Comparison of ENCODE assay signal across 11 mouse cellular contexts in the genomic region with DNA sequence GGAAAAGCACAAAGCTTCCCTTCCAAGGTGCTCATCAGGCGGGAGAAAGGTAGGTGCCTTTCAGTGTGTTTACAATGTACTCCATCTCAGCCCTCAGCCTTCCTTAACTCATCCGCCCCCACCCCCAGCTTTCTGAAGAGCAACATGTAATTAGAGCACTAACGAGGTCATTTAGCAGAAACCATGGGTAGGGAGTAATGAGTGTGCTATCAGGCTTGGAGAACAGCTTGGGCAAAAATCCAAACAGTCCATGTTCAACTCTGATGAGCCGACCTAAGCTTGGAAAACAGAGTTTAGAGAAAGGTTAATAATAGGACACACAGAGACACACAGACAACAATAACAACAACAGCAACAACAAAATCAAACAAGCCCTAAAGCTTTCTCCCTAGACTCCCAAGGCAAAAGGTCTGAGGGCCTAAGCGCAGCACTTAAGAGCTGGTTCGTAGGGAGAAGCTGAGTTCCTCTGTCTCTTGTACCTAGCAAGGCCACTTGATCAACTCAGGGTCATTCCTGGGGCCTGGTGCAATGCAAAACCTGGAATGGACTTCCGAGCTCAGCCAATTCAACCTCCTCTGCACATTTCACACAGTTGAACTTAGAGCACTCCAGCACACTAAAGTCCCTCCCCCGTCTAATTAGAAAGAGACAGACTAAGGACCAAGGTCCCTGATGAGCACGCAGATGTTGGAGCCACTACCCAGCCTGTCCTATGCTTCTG. TPM values are rescaled to one million over a fixed set of nuclear protein-coding genes. Genes with fewer than 3 reads are reported as not detected.
DNase-seq lines count a peak whose midpoint lies in the region; ATAC-seq lines count a peak whose summit lies in the region.
"Had no signal": no experiment of that assay in that cellular context is flagged by ENCODE, and none has a peak within 500 bp of the region (broad histone marks: within the 10 kb centered on the region; RNA-seq: fewer than 3 reads in every experiment).

No protein-coding gene starts in this region.

- no peaks in the 10 kb centered on the region for H3K9me3 ChIP-seq in forebrain, embryonic 15.5 days
- H3K9me3 ChIP-seq: embryonic facial prominence, embryonic 12.5 days; limb, embryonic 13.5 days; neural tube, embryonic 12.5 days had no signal

- no peak overlapping the region for H3K4me3 ChIP-seq in forebrain, embryonic 15.5 days
- H3K4me3 ChIP-seq: embryonic facial prominence, embryonic 12.5 days; limb, embryonic 13.5 days; neural tube, embryonic 12.5 days had no signal

- no peak overlapping the region for H3K9ac ChIP-seq in forebrain, embryonic 15.5 days (replicated peaks)
- H3K9ac ChIP-seq: embryonic facial prominence, embryonic 12.5 days; limb, embryonic 13.5 days; neural tube, embryonic 12.5 days had no signal

- ATAC-seq in forebrain, embryonic 15.5 days (replicated peaks): peak; percentile 38; the same call in 1 of the 2 replicates
- ATAC-seq in megakaryocyte progenitor cell, adult 5-6 weeks (replicated peaks; ENCODE audit: poor library complexity): no peak

- H3K4me1 ChIP-seq in forebrain, embryonic 15.5 days: peaks cover 6% of the 10 kb centered on the region
- H3K4me1 ChIP-seq: neural tube, embryonic 12.5 days had no signal

- DNase-seq in ovary, adult 18-20 months (ENCODE audit: low spot score): peak; percentile 78
- DNase-seq in ovary, postnatal 10 days (ENCODE audit: low spot score): no peak
- DNase-seq in kidney, postnatal 4 days: peak; percentile 66 to 81
- no peak for DNase-seq in left cerebral cortex, postnatal 25 days (ENCODE audit: low spot score in 2 of 2)
- DNase-seq in layer of hippocampus, adult 8-10 months (ENCODE audit: low spot score in 2 of 2): no peak
- no peak for DNase-seq in urinary bladder, postnatal 10 days (ENCODE audit: low spot score)

- no peak overlapping the region for H3K4me2 ChIP-seq in forebrain, embryonic 15.5 days (replicated peaks)
- H3K4me2 ChIP-seq: embryonic facial prominence, embryonic 12.5 days; limb, embryonic 13.5 days; neural tube, embryonic 12.5 days had no signal

- intact Hi-C loops in left cerebral cortex, postnatal 25 days (cut with DNase I): loop anchor here (5.0 kb wide), 1 partner anchor 153 kb away; no protein-coding TSS in a partner anchor

- peaks cover 11% of the 10 kb centered on the region for H3K27me3 ChIP-seq in forebrain, embryonic 15.5 days
- H3K27me3 ChIP-seq: embryonic facial prominence, embryonic 12.5 days; limb, embryonic 13.5 days; neural tube, embryonic 12.5 days had no signal

- H3K36me3 ChIP-seq in forebrain, embryonic 15.5 days: no peaks in the 10 kb centered on the region
- H3K36me3 ChIP-seq: embryonic facial prominence, embryonic 12.5 days; limb, embryonic 13.5 days; neural tube, embryonic 12.5 days had no signal

- WGBS in forebrain, embryonic 15.5 days: 32% methylated on average over 9 of the region's 9 CpGs

- H3K27ac ChIP-seq in forebrain, embryonic 15.5 days (replicated peaks): no peak overlapping the region
- H3K27ac ChIP-seq: embryonic facial prominence, embryonic 12.5 days; limb, embryonic 13.5 days; neural tube, embryonic 12.5 days had no signal

RNA-seq across cellular contexts. Expression of gene Lmo4, which starts 40.2 kb away (rescaled TPM):
- 133 and 136 TPM in 2 replicates for polyA plus RNA-seq in forebrain, embryonic 15.5 days (2015; fragmentation: Nextera tagmentation; extraction: Ambion mirVana)
- 100 to 1,000 TPM; 298 to 331 TPM for total RNA-seq in left cerebral cortex, postnatal 25 days (2021)
- total RNA-seq in megakaryocyte progenitor cell, adult 5-6 weeks (2015): 147 and 167 TPM in 2 replicates
- 37.0 and 44.7 TPM in 2 replicates for total RNA-seq in megakaryocyte progenitor cell, adult 5-6 weeks (2017)
- 100 to 1,000 TPM; 180 to 209 (median 206) TPM for total RNA-seq in layer of hippocampus, adult 8-10 months (2022)

Comparison
In these comparisons a context has a peak if more than half of its experiments do, and no peak if none do; other contexts are left out.
1. DNase-seq: peak in ovary, adult 18-20 months (single experiment) and kidney, postnatal 4 days (2 of 2); none in ovary, postnatal 10 days (single experiment), left cerebral cortex, postnatal 25 days (0 of 2), layer of hippocampus, adult 8-10 months (0 of 2) and urinary bladder, postnatal 10 days (single experiment).